Mouse (Mus musculus): ENCODE data around the gene Ndufa12. TPM values are rescaled to one million over a fixed set of nuclear protein-coding genes. Genes with fewer than 3 reads are reported as not detected.

Gene Ndufa12
- total RNA-seq, 2 experiments from 2014 or later = 552 to 602 TPM

Other genes with a start within 250 kb of the Ndufa12 start
- gene Vezt, start 162.9 kb upstream of the Ndufa12 start, total RNA-seq (2021) = 10 to 100 TPM; 20.4 to 21.2 TPM
- gene Fgd6, start 162.7 kb upstream of the Ndufa12 start, total RNA-seq (2021) = 1 to 10 TPM; 2.1 to 2.5 TPM
- 1 to 10 TPM; 7.0 to 7.4 TPM for gene Nr2c1, start 50.7 kb upstream of the Ndufa12 start, total RNA-seq (2021)
- gene Gm4792, start 100.0 kb downstream of the Ndufa12 start, total RNA-seq (2021) = not detected
- 10 to 100 TPM; 21.8 to 26.8 TPM for gene Tmcc3, start 113.2 kb downstream of the Ndufa12 start, total RNA-seq (2021)